Mouse (Mus musculus): ENCODE measurements at regions not wholly inside any gene's neighbourhood (a gene's known extent, or its start where the extent isn't known, plus 50 kb on each side); places are given as distances from the start of the nearest gene placed in this dataset.

- TF ChIP-seq CTCF (conservative IDR thresholded peaks at IDR 0.05; ENCODE audit: insufficient read depth, insufficient read length, low read depth, low read length) (0 out of 2 replicates have a peak, but pooled peaks have one; percentile 8), POLR2A (IDR thresholded peaks at IDR 0.05; ENCODE audit: low read depth, low read length) (no peak)
These were observed 102.7 kb upstream of the Arid2 start for GRCm38 (mm10) chr15:96184666-96185065.

Measured in kidney, adult 2 months (tissue).